ENCODE assay signal across 22 mouse cellular contexts in genomic region chr6:129208891-129209519, GRCm38 (mm10). TPM values are rescaled to one million over a fixed set of nuclear protein-coding genes. Genes with fewer than 3 reads are reported as not detected.
DNase-seq lines count a peak whose midpoint lies in the region; ATAC-seq and TF ChIP-seq lines count a peak whose summit lies in the region.
"Had no signal": no experiment of that assay in that cellular context is flagged by ENCODE, and none has a peak within 500 bp of the region (broad histone marks: within the 10 kb centered on the region; RNA-seq: fewer than 3 reads in every experiment).

No protein-coding gene starts in this region.

- 42% methylated on average over 5 of the region's 5 CpGs for WGBS in spleen, adult 2 months
- 87% methylated on average over 5 of the region's 5 CpGs for WGBS in stomach, postnatal 0 days
- WGBS in forebrain, embryonic 13.5 days, result 90% methylated on average over 5 of the region's 5 CpGs

- no peak; the same call in none of the 2 replicates for TF ChIP-seq RAD21 in CH12.LX (IDR thresholded peaks at IDR 0.05; ENCODE audit: low read depth, low read length)

- peaks cover 13% of the 10 kb centered on the region for H3K4me1 ChIP-seq in spleen, adult 2 months (ENCODE audit: control insufficient read depth, insufficient read depth, insufficient read length)
- H3K4me1 ChIP-seq in CH12.LX (ENCODE audit: control insufficient read depth in 1 of 2, insufficient read depth in 2 of 2), result peaks cover 2 to 40% of the 10 kb centered on the region in 2 experiments; a peak in 2 of 4 replicates
- H3K4me1 ChIP-seq in stomach, postnatal 0 days (replicated peaks; ENCODE audit: control insufficient read depth, insufficient read depth), result no peaks in the 10 kb centered on the region
- no peaks in the 10 kb centered on the region for H3K4me1 ChIP-seq in forebrain, embryonic 13.5 days
- H3K4me1 ChIP-seq: embryonic facial prominence, embryonic 13.5 days; forebrain, embryonic 15.5 days; hindbrain, embryonic 15.5 days; limb, embryonic 13.5 days; midbrain, embryonic 13.5 days; neural tube, embryonic 13.5 days had no signal

- DNase-seq in spleen, adult 2 months (ENCODE audit: low read depth in 1 of 2, low spot score in 2 of 2), result no peak
- no peak for DNase-seq in spleen, postnatal 14 days (ENCODE audit: low spot score in 2 of 2)
- peak; percentile 63 for DNase-seq in CH12.LX (ENCODE audit: extremely low read depth)
- no peak for DNase-seq in stomach, postnatal 0 days (ENCODE audit: low spot score)
- no peak for DNase-seq in layer of hippocampus, postnatal 25 days (ENCODE audit: extremely low spot score in 1 of 2, low spot score in 1 of 2)
- DNase-seq: adrenal gland, postnatal 10 days; cerebellum, adult 11 months; cerebellum, postnatal 10 days; heart, postnatal 4 days; kidney, adult 8-10 months; kidney, postnatal 4 days; layer of hippocampus, adult 9-11 months; lung, postnatal 10 days; spleen, adult 18-20 months had no signal

- peak overlapping the region; percentile 78 for H3K9ac ChIP-seq in CH12.LX (ENCODE audit: insufficient read depth, low read depth)
- H3K9ac ChIP-seq in stomach, postnatal 0 days (ENCODE audit: low read length), result no peak overlapping the region
- H3K9ac ChIP-seq in forebrain, embryonic 13.5 days, result no peak overlapping the region
- H3K9ac ChIP-seq: embryonic facial prominence, embryonic 13.5 days; forebrain, embryonic 15.5 days; hindbrain, embryonic 15.5 days; limb, embryonic 13.5 days; midbrain, embryonic 13.5 days; neural tube, embryonic 13.5 days had no signal

- H3K79me2 ChIP-seq in CH12.LX (replicated peaks; ENCODE audit: control insufficient read depth, extremely low read depth, insufficient read depth, poor library complexity, severe bottlenecking), result no peaks in the 10 kb centered on the region

- no peaks in the 10 kb centered on the region for H3K36me3 ChIP-seq in spleen, adult 2 months (ENCODE audit: control insufficient read depth, insufficient read depth, low read length)
- H3K36me3 ChIP-seq in CH12.LX (replicated peaks in 1 of 2; ENCODE audit: control insufficient read depth in 1 of 2, insufficient read depth in 1 of 2, low read length in 1 of 2), result no peaks in the 10 kb centered on the region
- no peaks in the 10 kb centered on the region for H3K36me3 ChIP-seq in stomach, postnatal 0 days (ENCODE audit: control insufficient read depth, insufficient read depth, low read length)
- H3K36me3 ChIP-seq in forebrain, embryonic 13.5 days (ENCODE audit: poor library complexity, severe bottlenecking), result no peaks in the 10 kb centered on the region
- H3K36me3 ChIP-seq: embryonic facial prominence, embryonic 13.5 days; forebrain, embryonic 15.5 days; hindbrain, embryonic 15.5 days; limb, embryonic 13.5 days; midbrain, embryonic 13.5 days; neural tube, embryonic 13.5 days had no signal

- peaks cover 3% of the 10 kb centered on the region for H3K9me3 ChIP-seq in CH12.LX (replicated peaks; ENCODE audit: low read length)
- H3K9me3 ChIP-seq in stomach, postnatal 0 days (ENCODE audit: control insufficient read depth, low read length), result no peaks in the 10 kb centered on the region
- no peaks in the 10 kb centered on the region for H3K9me3 ChIP-seq in forebrain, embryonic 13.5 days (replicated peaks)
- H3K9me3 ChIP-seq: embryonic facial prominence, embryonic 13.5 days; forebrain, embryonic 15.5 days; hindbrain, embryonic 15.5 days; limb, embryonic 13.5 days; midbrain, embryonic 13.5 days; neural tube, embryonic 13.5 days had no signal

- H3K27me3 ChIP-seq in spleen, adult 2 months (ENCODE audit: control insufficient read depth, insufficient read depth, low read length), result no peaks in the 10 kb centered on the region
- H3K27me3 ChIP-seq in CH12.LX (replicated peaks), result no peaks in the 10 kb centered on the region
- no peaks in the 10 kb centered on the region for H3K27me3 ChIP-seq in stomach, postnatal 0 days (ENCODE audit: control insufficient read depth, insufficient read depth, low read length)
- H3K27me3 ChIP-seq in forebrain, embryonic 13.5 days, result no peaks in the 10 kb centered on the region
- H3K27me3 ChIP-seq: embryonic facial prominence, embryonic 13.5 days; forebrain, embryonic 15.5 days; hindbrain, embryonic 15.5 days; limb, embryonic 13.5 days; midbrain, embryonic 13.5 days; neural tube, embryonic 13.5 days had no signal

- peak; percentile 28 for ATAC-seq in inflammation-experienced regulatory T-cells, adult 6 months
- ATAC-seq in stomach, postnatal 0 days (ENCODE audit: low FRiP score, low TSS enrichment), result no peak
- no peak for ATAC-seq in forebrain, embryonic 13.5 days
- ATAC-seq: forebrain, embryonic 15.5 days; midbrain, embryonic 13.5 days had no signal

- no peak overlapping the region for H3K4me3 ChIP-seq in spleen, adult 2 months (ENCODE audit: extremely low read depth, insufficient read depth, insufficient read length)
- no peak overlapping the region for H3K4me3 ChIP-seq in CH12.LX (replicated peaks in 1 of 3; ENCODE audit: low read depth in 2 of 3, low read length in 2 of 3, poor library complexity in 1 of 3)
- H3K4me3 ChIP-seq in stomach, postnatal 0 days (ENCODE audit: low read depth, low read length), result no peak overlapping the region
- no peak overlapping the region for H3K4me3 ChIP-seq in forebrain, embryonic 13.5 days
- H3K4me3 ChIP-seq: embryonic facial prominence, embryonic 13.5 days; forebrain, embryonic 15.5 days; hindbrain, embryonic 15.5 days; limb, embryonic 13.5 days; midbrain, embryonic 13.5 days; neural tube, embryonic 13.5 days had no signal

- no peak for TF ChIP-seq CTCF in spleen, adult 2 months (IDR thresholded peaks at IDR 0.05; ENCODE audit: extremely low read depth, insufficient read depth, insufficient read length, insufficient replicate concordance)
- TF ChIP-seq CTCF in CH12.LX (conservative IDR thresholded peaks at IDR 0.05 in 1 of 2, IDR thresholded peaks at IDR 0.05 in 1 of 2; ENCODE audit: low read depth in 2 of 2, low read length in 2 of 2), result no peak
- TF ChIP-seq CTCF in stomach, postnatal 0 days (IDR thresholded peaks at IDR 0.05; ENCODE audit: low read depth), result no peak

- in situ Hi-C loops in CH12.LX (cut with MboI; ENCODE audit: low pct_ligation_motif_present, low pct_unique_long_range_greater_than_20kb, low sequenced_read_pairs), result no loop called here

- TF ChIP-seq EP300 in CH12.LX (IDR thresholded peaks at IDR 0.05; ENCODE audit: low read length), result peak; percentile 98
- no peak for TF ChIP-seq EP300 in stomach, postnatal 0 days (optimal IDR thresholded peaks at IDR 0.05)

- H3K4me2 ChIP-seq in CH12.LX (ENCODE audit: insufficient read depth, low read depth, poor library complexity, severe bottlenecking), result peak overlapping the region; percentile 67
- no peak overlapping the region for H3K4me2 ChIP-seq in stomach, postnatal 0 days (replicated peaks; ENCODE audit: low read depth)
- no peak overlapping the region for H3K4me2 ChIP-seq in forebrain, embryonic 13.5 days
- H3K4me2 ChIP-seq: embryonic facial prominence, embryonic 13.5 days; forebrain, embryonic 15.5 days; hindbrain, embryonic 15.5 days; limb, embryonic 13.5 days; midbrain, embryonic 13.5 days; neural tube, embryonic 13.5 days had no signal

- TF ChIP-seq POLR2A in spleen, adult 2 months (IDR thresholded peaks at IDR 0.05; ENCODE audit: low read depth, low read length), result no peak
- peak; percentile 25; the same call in 1 of the 2 replicates for TF ChIP-seq POLR2A in CH12.LX (IDR thresholded peaks at IDR 0.05; ENCODE audit: low read depth, low read length)

- peak overlapping the region; percentile 90 for H3K27ac ChIP-seq in spleen, adult 2 months (ENCODE audit: insufficient read depth, low read length)
- peak overlapping the region; percentile 85 for H3K27ac ChIP-seq in CH12.LX (ENCODE audit: insufficient read depth, low read depth)
- no peak overlapping the region for H3K27ac ChIP-seq in stomach, postnatal 0 days (replicated peaks)
- no peak overlapping the region for H3K27ac ChIP-seq in forebrain, embryonic 13.5 days
- H3K27ac ChIP-seq: embryonic facial prominence, embryonic 13.5 days; forebrain, embryonic 15.5 days; hindbrain, embryonic 15.5 days; limb, embryonic 13.5 days; midbrain, embryonic 13.5 days; neural tube, embryonic 13.5 days had no signal

- dilution Hi-C loops in CH12.LX (cut with MboI; ENCODE audit: extremely low pct_ligation_motif_present, extremely low pct_unique_long_range_greater_than_20kb, low sequenced_read_pairs), result no loop called here

TF ChIP-seq in CH12.LX, 34 proteins besides CTCF, POLR2A, EP300 and RAD21 (continues in another document):
- TF ChIP-seq E2F4 (IDR thresholded peaks at IDR 0.05; ENCODE audit: insufficient replicate concordance, low read depth, low read length) (no peak), POLR2AphosphoS2 (IDR thresholded peaks at IDR 0.05; ENCODE audit: low read depth, low read length) (no peak), CHD1 (IDR thresholded peaks at IDR 0.05; ENCODE audit: low read depth, low read length) (no peak; the same call in none of the 2 replicates), UBTF (IDR thresholded peaks at IDR 0.05; ENCODE audit: low read depth, low read length) (no peak), ZMIZ1 (IDR thresholded peaks at IDR 0.05; ENCODE audit: low read depth, low read length) (no peak), PAX5 (IDR thresholded peaks at IDR 0.05; ENCODE audit: low read length) (no peak), ETS1 (conservative IDR thresholded peaks at IDR 0.05; ENCODE audit: low read depth, low read length) (peak; percentile 85), GABPA (IDR thresholded peaks at IDR 0.05; ENCODE audit: insufficient replicate concordance, low read depth, low read length) (no peak), NRF1 (IDR thresholded peaks at IDR 0.05; ENCODE audit: low read depth, low read length) (no peak), MXI1 (IDR thresholded peaks at IDR 0.05; ENCODE audit: low read depth, low read length) (no peak), SIN3A (IDR thresholded peaks at IDR 0.05; ENCODE audit: low read length) (peak; percentile 84), TCF12 (IDR thresholded peaks at IDR 0.05; ENCODE audit: low read depth, low read length) (peak; percentile 95), USF1 (IDR thresholded peaks at IDR 0.05; ENCODE audit: low read depth, low read length) (no peak), KAT2A (IDR thresholded peaks at IDR 0.05; ENCODE audit: insufficient replicate concordance, low read length) (0 out of 2 replicates have a peak, but pooled peaks have one; percentile 60), SMC3 (IDR thresholded peaks at IDR 0.05; ENCODE audit: low read depth, low read length) (peak; percentile 13; the same call in 1 of the 2 replicates)

RNA-seq across cellular contexts. Expression of gene Clec2d, which starts 28.6 kb away (rescaled TPM):
- 47.0 and 47.4 TPM in 2 replicates for polyA plus RNA-seq in spleen, adult 2 months (2012; rRNA removed)
- total RNA-seq in CH12.LX (2012; rRNA removed) (50.7 and 53.4 TPM in 2 replicates), CH12.LX (2014; rRNA removed) (19.7 and 25.9 TPM in 2 replicates)
- polyA plus RNA-seq in CH12.LX (2012; ENCODE audit: insufficient read length, low read depth), result 5.1 and 6.0 TPM in 2 replicates
- 10 to 100 TPM; 12.0 to 41.7 (median 33.6) TPM for polyA plus RNA-seq in inflammation-experienced regulatory T-cells, adult 6 months (2017; shearing (Covaris generic))
- polyA plus RNA-seq in stomach, postnatal 0 days (2015; fragmentation: Nextera tagmentation; extraction: Ambion mirVana), result 0.42 and 0.87 TPM in 2 replicates
- polyA plus RNA-seq in forebrain, embryonic 13.5 days (2015; fragmentation: Nextera tagmentation; extraction: Ambion mirVana), result not detected in 2 replicates
- total RNA-seq in layer of hippocampus, postnatal 25 days (2021), result 1 to 10 TPM; 6.2 to 7.4 TPM
- polyA plus RNA-seq: limb, embryonic 13.5 days; neural tube, embryonic 13.5 days had no signal

Comparison
In these comparisons a context has a peak if more than half of its experiments do, and no peak if none do; other contexts are left out.
1. H3K27ac ChIP-seq: peak in spleen, adult 2 months (single experiment) and CH12.LX (single experiment); none in stomach, postnatal 0 days (single experiment) and forebrain, embryonic 13.5 days (single experiment).